In the genomic region with DNA sequence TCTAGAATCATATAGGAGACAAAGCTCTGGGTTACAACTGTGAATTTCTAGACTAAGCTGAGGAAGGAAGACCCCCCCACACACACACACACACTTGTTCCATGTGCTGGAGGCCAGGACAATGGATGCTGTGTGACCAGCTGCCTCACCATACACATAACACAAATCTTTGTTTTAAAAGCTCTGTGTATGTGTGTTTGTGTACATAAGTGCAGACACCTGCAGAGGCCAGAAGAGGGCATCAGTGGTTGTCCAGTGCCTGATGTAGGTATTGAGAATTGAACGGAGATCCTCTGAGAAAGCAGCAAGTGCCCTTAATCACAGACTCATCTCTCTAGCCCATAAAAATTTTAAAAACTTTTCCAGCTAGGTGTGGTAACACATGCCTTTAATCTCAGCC, we compare ENCODE assay signal across 13 mouse cellular contexts. TPM values are rescaled to one million over a fixed set of nuclear protein-coding genes. Genes with fewer than 3 reads are reported as not detected.
DNase-seq lines count a peak whose midpoint lies in the region; ATAC-seq lines count a peak whose summit lies in the region.
"Had no signal": no experiment of that assay in that cellular context is flagged by ENCODE, and none has a peak within 500 bp of the region (broad histone marks: within the 10 kb centered on the region; RNA-seq: fewer than 3 reads in every experiment).

No protein-coding gene starts in this region.

- peak; percentile 44 for DNase-seq in CD4-positive, CD25-positive, alpha-beta regulatory T cell, adult 2 months (ENCODE audit: low read depth, low spot score)
- peak; percentile 28 for DNase-seq in kidney, postnatal 10 days
- DNase-seq in kidney, postnatal 14 days = no peak
- peak; percentile 22 for DNase-seq in CD4-positive helper T cell, adult 2 months (ENCODE audit: low read depth, low spot score)
- no peak for DNase-seq in embryonic facial prominence, embryonic 14.5 days (ENCODE audit: low spot score)
- no peak for DNase-seq in thymus, adult 18-20 months
- DNase-seq: heart, adult 18-20 months; layer of hippocampus, adult 9-11 months had no signal

- H3K36me3 ChIP-seq in embryonic facial prominence, embryonic 14.5 days (ENCODE audit: control insufficient read depth, insufficient read depth, low read length) = no peaks in the 10 kb centered on the region
- H3K36me3 ChIP-seq: limb, embryonic 13.5 days had no signal

- no peak overlapping the region for H3K27ac ChIP-seq in embryonic facial prominence, embryonic 14.5 days (replicated peaks; ENCODE audit: low read depth, low read length)
- H3K27ac ChIP-seq: hindbrain, embryonic 10.5 days had no signal

- peaks cover 10% of the 10 kb centered on the region for H3K4me1 ChIP-seq in embryonic facial prominence, embryonic 14.5 days (ENCODE audit: control insufficient read depth, insufficient read depth, low read length)

- H3K4me2 ChIP-seq in embryonic facial prominence, embryonic 14.5 days (ENCODE audit: low read depth, low read length) = peak overlapping the region; percentile 5; the same call in 1 of the 2 replicates

- no peaks in the 10 kb centered on the region for H3K9me3 ChIP-seq in embryonic facial prominence, embryonic 14.5 days (ENCODE audit: control insufficient read depth, low read length)
- H3K9me3 ChIP-seq: hindbrain, embryonic 10.5 days; limb, embryonic 13.5 days had no signal

- H3K27me3 ChIP-seq in embryonic facial prominence, embryonic 14.5 days (replicated peaks; ENCODE audit: control insufficient read depth, insufficient read depth, low read length) = no peaks in the 10 kb centered on the region
- H3K27me3 ChIP-seq: limb, embryonic 13.5 days had no signal

- no peak overlapping the region for H3K4me3 ChIP-seq in embryonic facial prominence, embryonic 14.5 days (ENCODE audit: low read depth, low read length)

- 71% methylated on average over 1 of the region's 1 CpGs for WGBS in embryonic facial prominence, embryonic 14.5 days

- no peak for ATAC-seq in CD4-positive, CD25-positive, alpha-beta regulatory T cell, adult 4 months
- ATAC-seq in embryonic facial prominence, embryonic 14.5 days (ENCODE audit: low read depth) = no peak
- no peak for ATAC-seq in erythroblast, adult 5-6 weeks (replicated peaks; ENCODE audit: low FRiP score, poor library complexity, severe bottlenecking)
- ATAC-seq: forebrain, embryonic 16.5 days had no signal

- no peak overlapping the region for H3K9ac ChIP-seq in embryonic facial prominence, embryonic 14.5 days (ENCODE audit: low read depth, low read length)
- H3K9ac ChIP-seq: limb, embryonic 13.5 days had no signal

RNA-seq across cellular contexts. Expression of a gene that starts 1.7 kb away (rescaled TPM):
- 10 to 100 TPM; 55.3 to 76.0 TPM for polyA plus RNA-seq in CD4-positive, CD25-positive, alpha-beta regulatory T cell, adult 4 months (2017; shearing (Covaris generic))
- polyA plus RNA-seq in embryonic facial prominence, embryonic 14.5 days (2014; fragmentation: Nextera tagmentation; extraction: Ambion mirVana) = 50.2 and 56.4 TPM in 2 replicates
- 59.4 and 72.1 TPM in 2 replicates for total RNA-seq in erythroblast, adult 5-6 weeks (2015; ENCODE audit: low replicate concordance)
- 51.5 and 52.3 TPM in 2 replicates for total RNA-seq in erythroblast, adult 5-6 weeks (2017; ENCODE audit: low replicate concordance)

RNA-seq across cellular contexts. Expression of a gene that starts 20.7 kb away (rescaled TPM):
- polyA plus RNA-seq in CD4-positive, CD25-positive, alpha-beta regulatory T cell, adult 4 months (2017; shearing (Covaris generic)) = under 1 TPM; 0.86 to 0.94 TPM
- polyA plus RNA-seq in embryonic facial prominence, embryonic 14.5 days (2014; fragmentation: Nextera tagmentation; extraction: Ambion mirVana) = 1.7 and 2.2 TPM in 2 replicates
- not detected in 2 replicates for total RNA-seq in erythroblast, adult 5-6 weeks (2015; ENCODE audit: low replicate concordance)
- total RNA-seq in erythroblast, adult 5-6 weeks (2017; ENCODE audit: low replicate concordance) = 0.77 TPM in 1 of 2 replicates, not detected in the other

RNA-seq across cellular contexts. Expression of a gene that starts 20.8 kb away (rescaled TPM):
- 10 to 100 TPM in 1 of 2 experiments, 1 to 10 TPM in 1; 8.3 to 13.4 TPM for polyA plus RNA-seq in CD4-positive, CD25-positive, alpha-beta regulatory T cell, adult 4 months (2017; shearing (Covaris generic))
- 12.3 and 13.4 TPM in 2 replicates for polyA plus RNA-seq in embryonic facial prominence, embryonic 14.5 days (2014; fragmentation: Nextera tagmentation; extraction: Ambion mirVana)
- 0.38 and 0.63 TPM in 2 replicates for total RNA-seq in erythroblast, adult 5-6 weeks (2015; ENCODE audit: low replicate concordance)
- 0.60 and 2.4 TPM in 2 replicates for total RNA-seq in erythroblast, adult 5-6 weeks (2017; ENCODE audit: low replicate concordance)

RNA-seq across cellular contexts. Expression of a gene that starts 52.1 kb away (rescaled TPM):
- polyA plus RNA-seq in CD4-positive, CD25-positive, alpha-beta regulatory T cell, adult 4 months (2017; shearing (Covaris generic)) = 100 to 1,000 TPM in 1 of 2 experiments, 10 to 100 TPM in 1; 42.3 to 112 TPM
- polyA plus RNA-seq in embryonic facial prominence, embryonic 14.5 days (2014; fragmentation: Nextera tagmentation; extraction: Ambion mirVana) = 57.4 and 57.9 TPM in 2 replicates
- 25.7 and 29.0 TPM in 2 replicates for total RNA-seq in erythroblast, adult 5-6 weeks (2015; ENCODE audit: low replicate concordance)
- total RNA-seq in erythroblast, adult 5-6 weeks (2017; ENCODE audit: low replicate concordance) = 6.0 and 7.7 TPM in 2 replicates

Comparison
In these comparisons a context has a peak if more than half of its experiments do, and no peak if none do; other contexts are left out.
1. DNase-seq: peak in CD4-positive, CD25-positive, alpha-beta regulatory T cell, adult 2 months (single experiment), kidney, postnatal 10 days (single experiment) and CD4-positive helper T cell, adult 2 months (single experiment); none in kidney, postnatal 14 days (single experiment), embryonic facial prominence, embryonic 14.5 days (single experiment) and thymus, adult 18-20 months (0 of 2).